Mouse (Mus musculus): ENCODE measurements around the gene Fbp2.
"Not testable (repeated sequence)": the region's sequence is repeated elsewhere in the genome, so short reads cannot be mapped to it uniquely, and the experiment has no call there.

The Fbp2 gene

DNA sequence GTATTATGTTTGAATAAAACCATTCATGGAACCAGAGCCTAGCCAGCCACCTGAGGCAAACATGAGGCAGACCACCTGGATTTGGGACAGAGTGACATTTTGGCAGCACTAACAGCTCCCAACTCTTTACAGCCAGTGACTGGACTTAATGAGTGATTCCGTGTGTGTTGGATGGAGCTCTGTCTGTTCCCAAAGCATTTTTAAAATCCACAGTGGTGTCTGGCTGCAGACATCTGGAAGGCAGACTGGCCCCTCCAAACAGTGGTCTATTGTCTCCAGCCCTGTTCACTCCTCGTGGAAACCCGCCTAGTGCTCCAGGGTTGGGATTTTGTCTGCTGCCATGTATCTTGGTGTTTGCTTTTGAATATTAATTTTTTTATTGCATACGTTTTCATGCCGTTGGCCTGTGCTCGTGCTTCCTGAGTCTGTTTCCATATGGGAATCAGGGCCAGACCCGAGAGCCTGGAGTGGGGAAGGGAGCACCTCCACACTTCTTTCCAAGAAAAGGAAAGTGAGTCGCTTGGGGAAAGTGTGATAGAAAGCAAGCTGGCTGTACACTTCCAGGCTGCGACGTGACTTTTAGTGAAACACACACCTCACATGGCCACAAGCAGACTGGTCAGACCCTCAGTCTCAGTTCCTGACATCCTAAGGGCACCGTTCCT lies 7.6 kb upstream of the Fbp2 start:
- DNase-seq (ENCODE audit: low spot score in 2 of 2) = no peak

DNA sequence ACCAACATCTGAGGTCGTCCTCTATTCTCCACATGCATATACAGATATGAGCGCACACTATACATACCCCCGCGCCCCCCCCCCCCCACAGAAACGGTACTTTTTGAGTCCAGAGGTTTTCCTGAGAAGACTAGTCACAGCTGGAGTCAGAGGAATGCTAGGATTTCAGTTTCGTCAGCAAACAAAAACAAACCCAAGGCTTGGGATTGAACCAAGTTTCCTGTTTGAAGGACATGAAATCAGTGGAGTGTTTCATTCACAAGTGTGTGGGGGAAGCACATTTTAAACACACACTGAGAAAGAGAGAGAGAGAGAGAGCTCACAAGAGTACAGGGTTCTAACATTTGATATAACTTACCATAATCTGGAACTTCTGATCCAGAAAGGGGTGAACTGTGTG lies 5.5 kb upstream of the Fbp2 start:
- no peak for DNase-seq (ENCODE audit: low spot score in 2 of 2)

DNA sequence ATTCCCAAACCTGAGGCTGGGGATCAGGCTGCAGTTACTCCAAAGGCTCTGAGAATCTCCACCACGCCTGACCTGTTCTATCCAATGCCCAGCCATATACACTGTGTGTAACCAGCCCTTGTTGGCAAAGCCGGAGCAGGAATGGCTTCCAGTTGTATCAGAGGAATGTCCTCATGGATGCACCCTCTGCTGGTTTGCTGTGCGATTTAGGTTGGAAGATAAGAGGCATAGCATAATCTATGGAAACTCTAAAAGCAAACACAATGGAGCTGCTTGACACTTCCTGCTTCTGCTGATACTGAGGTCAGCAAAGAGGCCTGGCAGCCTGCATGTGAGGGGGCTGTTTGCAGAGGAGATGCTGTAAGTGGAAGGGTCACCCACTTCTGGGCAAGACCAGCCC lies 4.7 kb upstream of the Fbp2 start:
- no peak for DNase-seq (ENCODE audit: low spot score in 2 of 2)

DNA sequence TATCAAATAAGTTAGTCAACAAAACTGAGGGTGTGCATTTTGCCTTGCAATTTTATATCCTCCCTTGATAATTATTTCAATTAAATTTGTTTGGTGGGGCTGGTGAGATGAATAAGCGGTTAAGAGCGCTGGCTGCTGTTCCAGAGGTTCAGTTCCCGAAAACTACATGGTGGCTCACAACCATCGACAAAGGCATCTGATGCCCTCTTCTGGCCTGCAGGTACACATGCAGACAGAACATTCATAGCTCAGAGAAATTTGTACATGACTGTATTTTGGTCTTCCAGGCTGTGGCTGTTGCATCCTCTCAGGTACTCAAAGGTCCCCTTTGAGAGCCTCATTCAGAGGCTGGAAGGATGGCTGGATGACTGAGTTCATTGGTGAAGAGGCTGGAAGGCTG lies 1.8 kb upstream of the Fbp2 start:
- no peak for DNase-seq (ENCODE audit: low spot score in 2 of 2)

DNA sequence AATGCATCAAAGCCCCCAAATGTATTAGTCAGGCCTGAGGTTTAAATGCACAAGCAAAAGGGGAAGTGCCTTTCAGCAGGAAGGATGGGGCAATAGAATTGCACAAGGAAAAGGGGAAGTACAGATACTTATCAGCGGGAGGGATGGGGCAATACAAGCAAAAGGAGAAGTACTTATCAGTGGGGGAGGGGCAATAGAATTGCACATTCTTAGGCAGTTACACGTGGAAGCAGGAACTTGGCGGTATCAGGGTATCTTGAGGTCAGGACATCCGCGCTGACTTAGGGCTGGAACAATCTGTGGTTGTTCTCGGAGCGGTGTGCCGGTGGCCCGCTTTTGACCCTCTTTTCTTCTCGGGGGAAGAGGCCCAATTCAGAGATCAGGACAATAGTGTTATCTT lies 1.0 kb upstream of the Fbp2 start:
- not testable (repeated sequence) for DNase-seq (ENCODE audit: low spot score in 2 of 2)

DNA sequence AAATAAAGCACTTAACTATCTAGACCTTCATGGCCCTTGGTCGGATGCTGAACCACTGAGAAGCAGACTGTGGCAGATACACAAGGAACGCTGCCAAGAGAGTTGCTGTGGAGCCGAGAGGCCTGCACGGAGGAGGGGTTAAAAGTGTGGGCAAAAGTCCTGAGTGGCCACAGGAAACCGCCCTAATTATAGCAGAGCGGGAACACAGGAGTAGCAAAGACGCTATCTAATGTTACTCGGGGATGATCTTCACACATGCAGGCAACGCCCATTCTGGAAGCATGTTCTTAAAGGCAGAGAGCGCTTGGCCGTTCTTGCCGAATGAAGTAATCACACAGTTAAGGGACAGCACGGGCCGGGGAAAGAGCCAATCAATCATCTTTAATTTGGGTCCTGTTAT lies 1.4 kb downstream of the Fbp2 start:
- DNase-seq (ENCODE audit: low spot score in 2 of 2) = no peak

DNA sequence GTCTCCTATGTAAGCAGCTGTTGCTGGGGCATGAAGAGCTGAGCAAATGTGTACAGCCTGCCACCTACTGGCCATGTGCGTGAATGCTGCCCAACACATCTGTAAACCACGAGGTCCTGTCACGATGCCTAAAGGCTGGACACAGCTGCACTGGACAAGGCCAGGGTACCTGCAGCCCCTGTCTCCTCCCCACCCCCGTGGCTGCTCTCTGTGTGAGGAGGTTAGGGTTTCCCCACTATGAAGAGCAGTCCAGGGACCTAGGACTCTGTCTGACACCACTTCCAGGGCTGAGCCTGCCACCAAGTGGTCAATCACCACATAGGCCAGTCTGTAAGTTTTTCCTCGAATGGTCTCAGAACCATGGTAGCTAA lies 1.9 kb downstream of the Fbp2 start:
- DNase-seq (ENCODE audit: low spot score in 2 of 2) = peak; percentile 61 to 78

DNA sequence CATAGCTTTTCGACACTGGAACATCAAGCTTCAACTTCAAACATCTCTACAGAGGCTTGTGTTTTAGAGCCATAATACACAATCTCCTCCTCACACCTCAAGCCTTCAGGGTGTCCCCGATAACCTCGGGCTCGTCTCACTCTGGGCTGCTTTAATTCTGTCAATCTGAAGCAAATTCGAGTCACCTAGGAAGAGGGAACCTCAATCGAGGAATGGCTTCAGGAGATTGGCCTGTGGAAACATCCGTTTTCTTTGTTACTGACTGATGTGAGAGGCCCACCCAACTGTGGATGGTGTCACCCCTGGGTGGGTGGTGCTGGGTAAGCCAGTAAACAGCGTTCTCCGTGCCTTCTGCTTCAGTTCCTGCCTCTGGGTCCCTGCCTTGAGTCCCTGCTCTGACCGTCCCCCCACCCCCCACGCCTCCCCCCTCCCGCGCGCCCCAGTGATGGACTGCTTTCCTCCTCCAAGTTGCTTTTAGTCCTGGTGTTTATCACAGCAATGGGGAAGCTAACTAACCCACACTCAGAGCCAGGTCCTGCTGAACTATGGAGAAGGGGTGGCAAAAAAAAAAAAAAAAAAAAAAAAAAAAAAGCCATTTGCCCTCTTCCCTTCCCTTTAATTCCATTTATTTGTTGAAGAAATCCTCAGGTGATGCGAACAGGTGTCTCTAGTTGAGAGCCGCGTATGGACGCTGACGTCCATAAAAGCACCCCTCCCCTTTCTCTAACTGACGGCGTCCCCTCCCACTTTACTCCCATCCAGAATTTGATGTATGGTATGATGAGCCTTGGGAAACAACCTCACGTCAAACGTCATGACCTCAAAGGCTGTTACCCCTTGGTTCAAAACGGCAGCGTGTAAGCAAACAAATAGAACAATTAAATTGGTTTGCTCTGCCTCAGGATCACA lies 2.6 kb downstream of the Fbp2 start:
- no peak for DNase-seq (ENCODE audit: low spot score in 2 of 2)

DNA sequence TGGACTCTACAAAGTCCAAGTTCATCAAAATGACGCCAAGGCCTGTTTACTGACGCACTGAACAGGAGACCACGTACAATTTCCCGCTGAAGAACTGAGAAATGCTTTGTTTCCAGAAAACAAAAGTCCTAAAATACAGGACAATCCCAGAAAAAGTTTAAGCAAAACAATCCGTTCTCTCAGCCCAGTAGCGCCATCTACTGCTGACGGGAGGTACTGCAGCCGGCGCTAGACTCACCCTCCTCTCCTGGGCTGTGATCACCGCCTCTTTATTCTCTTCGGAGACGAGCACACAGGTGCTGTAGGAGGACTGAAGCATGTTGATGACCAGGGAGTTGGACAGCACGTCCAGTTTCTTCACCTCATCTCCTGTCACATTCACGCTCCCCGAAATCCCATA lies 3.6 kb downstream of the Fbp2 start:
- DNase-seq (ENCODE audit: low spot score in 2 of 2) = peak; percentile 50 to 84

DNA sequence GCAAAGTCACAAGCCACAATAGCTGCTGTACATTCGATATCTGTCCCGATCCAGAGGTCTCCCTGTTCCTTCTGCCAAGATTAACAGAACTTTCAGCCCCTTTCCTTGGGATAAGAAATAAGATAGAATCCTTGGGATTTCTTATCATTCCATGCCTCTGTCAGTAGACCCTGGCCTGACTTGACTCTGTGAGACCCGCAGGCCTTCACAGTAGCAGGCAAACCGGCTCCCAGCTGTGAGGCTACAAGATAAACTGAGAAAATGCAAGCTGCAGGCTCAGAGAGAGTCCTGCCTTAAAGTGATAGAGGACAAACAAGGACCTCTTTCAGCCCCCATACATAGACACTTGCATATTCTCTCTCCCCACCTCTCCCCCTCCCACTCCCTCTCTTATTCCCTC lies 24.9 kb downstream of the Fbp2 start:
- no peak for DNase-seq (ENCODE audit: low spot score in 2 of 2)

DNA sequence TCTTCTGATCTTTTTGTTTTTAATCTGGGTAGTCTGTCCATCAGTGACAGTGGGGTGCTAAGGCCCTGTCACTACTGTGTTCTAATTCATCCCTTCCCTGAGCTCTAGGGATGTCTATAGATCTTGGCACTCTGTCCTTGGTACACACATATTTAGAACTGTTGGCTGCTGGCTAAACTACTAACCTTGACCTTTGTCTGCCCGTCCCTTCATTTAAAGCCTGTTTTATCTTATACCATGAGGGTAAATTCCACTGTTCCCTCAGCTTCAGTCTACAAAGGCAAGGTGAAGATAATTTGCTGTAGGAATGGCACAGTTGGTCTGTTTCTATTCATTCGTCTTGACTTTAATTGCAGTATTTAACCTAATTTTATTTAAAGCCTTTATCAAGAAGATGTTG lies 26.0 kb downstream of the Fbp2 start:
- DNase-seq (ENCODE audit: low spot score in 2 of 2) = no peak

DNA sequence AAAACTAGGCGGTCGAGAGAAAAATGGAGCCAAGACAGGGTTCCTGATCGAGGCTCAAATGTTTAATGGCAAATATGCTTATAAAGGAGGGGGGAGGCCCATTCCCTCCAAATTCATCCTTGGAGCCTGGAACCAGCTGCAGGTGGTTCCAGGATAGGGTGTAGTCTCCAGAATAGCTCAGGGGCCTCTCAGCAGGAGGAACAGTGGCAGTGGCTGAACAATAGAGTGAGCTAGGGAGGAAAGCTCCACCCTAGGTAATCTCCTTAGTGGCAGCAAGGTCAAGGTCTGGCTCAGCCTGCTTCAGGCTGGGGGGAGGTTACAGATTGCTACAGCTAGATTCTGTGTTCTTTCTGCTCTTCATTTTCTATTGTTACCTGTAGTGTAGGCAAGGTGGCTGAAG lies 42.5 kb downstream of the Fbp2 start:
- DNase-seq (ENCODE audit: low spot score in 2 of 2) = not testable (repeated sequence)

DNA sequence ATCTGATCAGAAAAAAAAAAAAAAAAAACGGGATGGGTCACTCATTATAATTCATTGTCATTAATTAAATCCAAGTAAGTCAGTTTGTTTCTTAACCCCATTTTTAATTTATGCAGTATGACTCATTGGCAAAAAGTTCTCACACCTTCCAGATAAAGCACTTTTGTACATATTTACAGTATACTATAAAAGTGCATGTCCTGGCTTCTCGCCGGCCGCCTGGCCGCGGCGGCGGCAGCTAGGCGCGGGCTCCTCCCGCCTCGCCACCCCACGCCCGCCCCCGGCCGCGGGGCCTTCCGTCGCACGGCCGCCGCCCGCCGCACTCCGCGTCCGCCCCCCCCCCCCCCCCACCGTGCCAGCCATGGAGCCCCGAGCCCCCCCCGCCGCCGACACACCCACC lies 45.5 kb downstream of the Fbp2 start:
- no peak for DNase-seq (ENCODE audit: low spot score in 2 of 2)

DNA sequence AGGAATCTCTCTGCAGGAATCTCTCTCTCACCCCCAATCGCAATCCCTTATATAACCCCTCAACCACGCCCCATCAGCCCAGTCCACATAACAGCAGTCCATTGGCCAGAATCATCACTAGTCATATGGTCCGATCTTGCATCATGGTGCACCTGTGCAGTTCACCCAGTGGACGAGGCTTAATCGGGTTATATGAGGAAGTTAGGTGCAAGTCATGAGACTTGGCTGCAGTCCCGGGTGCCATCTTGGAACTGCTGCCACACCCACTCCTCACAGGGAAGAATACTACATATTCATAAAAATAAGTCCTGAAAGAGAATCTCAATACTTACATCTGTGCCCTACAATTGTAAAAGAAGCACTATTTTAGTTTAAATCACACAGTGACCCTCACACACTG lies 50.2 kb downstream of the Fbp2 start:
- not testable (repeated sequence) for DNase-seq (ENCODE audit: low spot score in 2 of 2)
